Mouse (Mus musculus): ENCODE data around the gene Psd. TPM values are rescaled to one million over a fixed set of nuclear protein-coding genes. Genes with fewer than 3 reads are reported as not detected.

The Psd gene
- total and polyA plus RNA-seq, 2 experiments from 2014 or later: 179 to 471 TPM

DNA sequence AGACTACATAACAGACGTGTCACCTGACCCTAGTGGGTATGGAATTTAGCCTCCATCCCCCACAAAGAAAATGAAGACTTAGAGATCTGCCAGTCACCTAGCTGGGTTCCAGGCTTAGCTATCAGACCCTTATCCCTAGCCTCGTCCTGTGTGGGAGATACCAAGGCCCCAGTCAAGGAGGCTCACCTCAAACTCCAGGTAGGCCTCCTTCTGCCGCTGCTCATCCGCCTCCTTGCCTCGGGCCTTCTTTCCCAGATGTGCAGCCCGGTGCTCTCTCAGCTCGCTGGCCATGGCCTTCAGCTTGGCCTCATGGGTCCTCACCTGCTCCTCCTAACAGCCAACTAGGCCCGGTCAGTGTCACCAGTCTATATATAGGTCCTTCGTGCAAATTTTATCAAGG, 13.8 kb downstream of the Psd start:
- Histone ChIP-seq H3K9ac (replicated peaks; ENCODE audit: low read length, poor library complexity, severe bottlenecking) (no peak overlapping the region), H3K27me3 (ENCODE audit: insufficient read depth, low read length) (peaks cover 4% of the 10 kb centered on the region; the same call in 1 of the 2 replicates), H3K4me1 (ENCODE audit: insufficient read depth, low read length) (peaks cover 11% of the 10 kb centered on the region), H3K9me3 (ENCODE audit: low read length) (no peaks in the 10 kb centered on the region), H3K36me3 (ENCODE audit: insufficient read depth, low read length) (peaks cover 44% of the 10 kb centered on the region), H3K4me3 (ENCODE audit: low read depth, low read length) (no peak overlapping the region), H3K27ac (ENCODE audit: low read depth, low read length) (no peak overlapping the region), H3K4me2 (ENCODE audit: low read depth, low read length, poor library complexity, severe bottlenecking) (no peak overlapping the region)
- no peak for DNase-seq (ENCODE audit: low spot score)
- 86% methylated on average over 9 of the region's 9 CpGs for WGBS
- ATAC-seq (ENCODE audit: low FRiP score): no peak
- TF ChIP-seq CTCF (IDR thresholded peaks at IDR 0.05): no peak

DNA sequence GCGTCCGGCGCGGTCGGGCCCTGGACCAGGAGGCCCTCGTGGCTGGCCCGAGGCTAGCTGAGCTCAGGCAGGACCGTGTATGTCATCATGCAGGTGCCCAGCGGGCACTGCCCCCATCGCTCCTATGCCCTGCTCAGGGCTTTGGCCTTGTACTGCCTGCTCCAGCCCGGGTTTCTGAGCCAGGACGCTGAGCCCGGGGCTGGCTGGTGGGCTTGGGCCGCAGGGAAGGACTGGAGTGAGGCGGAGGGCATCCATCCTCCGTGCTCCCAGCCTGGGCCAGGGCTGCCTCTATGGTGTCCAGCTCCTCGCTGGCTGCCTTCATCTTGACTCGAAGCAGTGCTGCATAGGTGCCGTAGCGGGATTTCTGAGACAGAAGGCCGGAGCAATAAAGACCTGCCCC, 14.4 kb downstream of the Psd start:
- Histone ChIP-seq H3K9ac (replicated peaks; ENCODE audit: low read length, poor library complexity, severe bottlenecking) (no peak overlapping the region), H3K4me3 (ENCODE audit: low read depth, low read length) (no peak overlapping the region), H3K4me1 (ENCODE audit: insufficient read depth, low read length) (peaks cover 11% of the 10 kb centered on the region), H3K9me3 (ENCODE audit: low read length) (no peaks in the 10 kb centered on the region), H3K27me3 (ENCODE audit: insufficient read depth, low read length) (peaks cover 4% of the 10 kb centered on the region; the same call in 1 of the 2 replicates), H3K4me2 (ENCODE audit: low read depth, low read length, poor library complexity, severe bottlenecking) (no peak overlapping the region), H3K36me3 (ENCODE audit: insufficient read depth, low read length) (peaks cover 44% of the 10 kb centered on the region), H3K27ac (ENCODE audit: low read depth, low read length) (no peak overlapping the region)
- TF ChIP-seq CTCF (IDR thresholded peaks at IDR 0.05): no peak
- ATAC-seq (ENCODE audit: low FRiP score): no peak
- DNase-seq (ENCODE audit: low spot score): no peak
- 92% methylated on average over 21 of the region's 21 CpGs for WGBS

DNA sequence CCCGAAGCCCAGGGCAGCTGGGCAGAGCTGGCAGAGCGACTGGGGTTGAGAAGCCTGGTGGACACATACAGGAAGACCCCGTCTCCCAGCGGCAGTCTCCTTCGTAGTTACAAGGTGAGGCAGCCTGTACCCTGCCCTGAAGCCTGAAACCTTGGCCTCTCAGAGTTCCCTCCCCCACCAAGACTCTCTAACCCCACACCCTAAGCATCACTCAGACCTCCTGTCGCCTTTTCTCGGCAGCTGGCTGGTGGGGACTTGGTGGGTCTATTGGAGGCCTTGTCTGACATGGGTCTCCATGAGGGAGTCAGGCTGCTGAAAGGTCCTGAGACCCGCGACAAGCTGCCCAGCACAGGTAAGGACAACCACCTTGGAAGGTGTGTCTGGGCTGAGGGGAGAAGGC, 15.6 kb downstream of the Psd start:
- ATAC-seq (ENCODE audit: low FRiP score): no peak
- peaks cover 4% of the 10 kb centered on the region; the same call in 1 of the 2 replicates for H3K27me3 ChIP-seq (ENCODE audit: insufficient read depth, low read length)
- 92% methylated on average over 9 of the region's 9 CpGs for WGBS

DNA sequence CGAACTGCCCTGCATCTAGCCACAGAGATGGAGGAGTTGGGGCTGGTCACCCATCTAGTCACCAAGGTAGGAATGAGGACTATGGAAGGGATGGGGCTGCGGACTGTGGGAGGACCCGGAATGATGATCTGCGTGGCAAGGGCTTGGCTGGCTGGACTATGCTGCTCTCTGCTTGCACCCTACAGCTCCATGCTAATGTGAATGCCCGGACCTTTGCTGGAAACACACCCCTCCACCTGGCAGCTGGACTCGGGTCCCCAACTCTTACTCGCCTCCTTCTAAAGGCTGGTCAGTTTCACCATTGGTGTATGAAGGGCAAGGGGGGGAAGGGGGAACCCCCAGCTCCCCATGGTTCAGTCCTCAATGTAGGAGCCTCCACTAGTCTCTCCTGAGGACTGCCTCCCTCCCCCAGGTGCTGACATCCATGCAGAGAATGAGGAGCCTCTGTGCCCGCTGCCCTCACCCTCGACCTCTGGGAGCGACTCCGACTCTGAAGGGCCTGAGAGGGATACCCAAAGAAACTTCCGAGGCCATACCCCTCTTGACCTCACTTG, 16.6 kb downstream of the Psd start:
- Histone ChIP-seq H3K36me3 (ENCODE audit: insufficient read depth, low read length) (peaks cover 44% of the 10 kb centered on the region), H3K9me3 (ENCODE audit: low read length) (no peaks in the 10 kb centered on the region), H3K27me3 (ENCODE audit: insufficient read depth, low read length) (peaks cover 6% of the 10 kb centered on the region; the same call in 1 of the 2 replicates), H3K9ac (replicated peaks; ENCODE audit: low read length, poor library complexity, severe bottlenecking) (no peak overlapping the region), H3K4me1 (ENCODE audit: insufficient read depth, low read length) (no peaks in the 10 kb centered on the region), H3K4me3 (ENCODE audit: low read depth, low read length) (no peak overlapping the region), H3K4me2 (ENCODE audit: low read depth, low read length, poor library complexity, severe bottlenecking) (no peak overlapping the region), H3K27ac (ENCODE audit: low read depth, low read length) (no peak overlapping the region)
- 89% methylated on average over 12 of the region's 12 CpGs for WGBS
- no peak for TF ChIP-seq CTCF (IDR thresholded peaks at IDR 0.05)
- no peak for DNase-seq (ENCODE audit: low spot score)
- no peak for ATAC-seq (ENCODE audit: low FRiP score)

More for the DNA sequence above, 15.6 kb downstream of the Psd start:
- H3K4me1 ChIP-seq (ENCODE audit: insufficient read depth, low read length): 0 out of 2 replicates have a peak, but pooled peaks cover 5% of the 10 kb centered on the region
- no peak for DNase-seq (ENCODE audit: low spot score)
- H3K9me3 ChIP-seq (ENCODE audit: low read length): no peaks in the 10 kb centered on the region
- H3K4me3 ChIP-seq (ENCODE audit: low read depth, low read length): no peak overlapping the region
- TF ChIP-seq CTCF (IDR thresholded peaks at IDR 0.05): no peak
- H3K36me3 ChIP-seq (ENCODE audit: insufficient read depth, low read length): peaks cover 44% of the 10 kb centered on the region
- no peak overlapping the region for H3K27ac ChIP-seq (ENCODE audit: low read depth, low read length)
- no peak overlapping the region for H3K4me2 ChIP-seq (ENCODE audit: low read depth, low read length, poor library complexity, severe bottlenecking)
- no peak overlapping the region for H3K9ac ChIP-seq (replicated peaks; ENCODE audit: low read length, poor library complexity, severe bottlenecking)

DNA sequence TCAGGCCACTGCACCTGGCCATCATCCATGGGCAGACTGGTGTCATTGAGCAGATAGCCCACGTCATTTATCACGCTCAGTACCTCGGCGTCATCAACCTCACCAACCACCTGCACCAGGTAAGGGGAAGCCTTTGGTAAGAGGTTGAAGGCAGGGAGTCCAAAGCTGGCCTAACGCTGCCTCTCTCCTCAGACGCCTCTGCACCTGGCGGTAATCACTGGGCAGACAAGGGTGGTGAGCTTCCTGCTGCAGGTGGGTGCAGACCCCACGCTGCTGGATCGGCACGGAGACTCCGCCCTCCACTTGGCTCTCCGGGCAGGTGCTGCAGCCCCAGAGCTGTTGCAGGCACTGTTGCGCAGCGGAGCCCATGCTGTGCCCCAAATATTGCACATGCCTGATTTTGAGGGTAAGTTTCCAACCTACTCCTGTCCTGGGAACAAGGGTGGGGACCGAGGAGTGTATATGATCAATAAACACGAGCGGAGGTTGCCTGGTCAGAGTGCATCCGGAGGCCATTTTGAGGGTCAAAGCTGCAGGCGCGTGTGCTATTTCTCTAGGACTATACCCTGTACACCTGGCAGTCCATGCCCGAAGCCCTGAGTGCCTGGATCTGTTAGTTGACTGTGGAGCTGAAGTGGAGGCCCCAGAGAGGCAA, 17.2 kb downstream of the Psd start:
- H3K4me3 ChIP-seq (ENCODE audit: low read depth, low read length): no peak overlapping the region
- no peak overlapping the region for H3K4me2 ChIP-seq (ENCODE audit: low read depth, low read length, poor library complexity, severe bottlenecking)
- DNase-seq (ENCODE audit: low spot score): no peak
- H3K36me3 ChIP-seq (ENCODE audit: insufficient read depth, low read length): peaks cover 40% of the 10 kb centered on the region
- no peak for TF ChIP-seq CTCF (IDR thresholded peaks at IDR 0.05)
- no peak overlapping the region for H3K27ac ChIP-seq (ENCODE audit: low read depth, low read length)
- no peak for ATAC-seq (ENCODE audit: low FRiP score)
- no peak overlapping the region for H3K9ac ChIP-seq (replicated peaks; ENCODE audit: low read length, poor library complexity, severe bottlenecking)
- 84% methylated on average over 21 of the region's 21 CpGs for WGBS
- no peaks in the 10 kb centered on the region for H3K4me1 ChIP-seq (ENCODE audit: insufficient read depth, low read length)
- H3K27me3 ChIP-seq (ENCODE audit: insufficient read depth, low read length): peaks cover 8% of the 10 kb centered on the region; the same call in 1 of the 2 replicates
- no peaks in the 10 kb centered on the region for H3K9me3 ChIP-seq (ENCODE audit: low read length)

DNA sequence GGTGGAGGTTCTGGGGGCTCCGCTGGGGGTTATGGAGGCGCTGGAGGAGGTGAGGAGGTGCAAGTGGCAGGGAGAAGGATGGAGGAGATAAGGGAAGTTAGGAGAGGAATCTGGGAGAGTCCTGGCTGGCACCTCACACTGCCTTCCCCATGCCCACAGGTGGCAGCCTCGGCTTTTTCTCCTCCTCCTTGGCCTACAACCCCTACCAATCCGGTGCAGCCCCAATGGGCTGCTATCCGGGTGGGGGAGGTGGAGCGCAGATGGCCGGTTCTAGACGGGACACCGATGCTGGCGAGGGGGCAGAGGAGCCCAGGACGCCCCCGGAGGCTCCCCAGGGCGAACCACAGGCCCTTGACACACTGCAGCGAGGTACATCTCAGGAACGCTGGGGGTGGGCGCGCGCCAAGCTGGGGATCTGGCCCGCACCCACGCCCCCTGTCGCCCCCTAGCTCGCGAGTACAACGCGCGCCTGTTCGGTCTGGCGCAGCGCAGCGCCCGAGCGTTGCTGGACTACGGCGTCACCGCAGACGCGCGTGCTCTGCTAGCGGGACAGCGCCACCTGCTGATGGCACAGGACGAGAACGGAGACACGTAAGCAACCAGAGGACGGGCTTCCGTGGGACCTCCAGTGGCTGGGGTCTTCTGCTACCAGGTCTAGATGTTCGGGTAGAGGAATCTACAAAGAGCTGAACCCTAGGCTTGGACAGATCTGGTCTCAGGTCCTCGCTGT, 18.1 kb downstream of the Psd start:
- peaks cover 32% of the 10 kb centered on the region for H3K36me3 ChIP-seq (ENCODE audit: insufficient read depth, low read length)
- WGBS: 2% methylated on average over 47 of the region's 47 CpGs
- ATAC-seq (ENCODE audit: low FRiP score) (peak; percentile 53), DNase-seq (ENCODE audit: low spot score) (peak; percentile 93)
- TF ChIP-seq CTCF (IDR thresholded peaks at IDR 0.05): peak; percentile 95
- H3K27me3 ChIP-seq (ENCODE audit: insufficient read depth, low read length): 0 out of 2 replicates have a peak, but pooled peaks cover 10% of the 10 kb centered on the region
- no peaks in the 10 kb centered on the region for H3K9me3 ChIP-seq (ENCODE audit: low read length)
- H3K27ac ChIP-seq (ENCODE audit: low read depth, low read length): no peak overlapping the region
- peak overlapping the region; percentile 81 for H3K4me2 ChIP-seq (ENCODE audit: low read depth, low read length, poor library complexity, severe bottlenecking)
- no peaks in the 10 kb centered on the region for H3K4me1 ChIP-seq (ENCODE audit: insufficient read depth, low read length)
- H3K9ac ChIP-seq (replicated peaks; ENCODE audit: low read length, poor library complexity, severe bottlenecking): peak overlapping the region; percentile 62
- peak overlapping the region; percentile 46 for H3K4me3 ChIP-seq (ENCODE audit: low read depth, low read length)

Data from midbrain, postnatal 0 days (tissue).